Mouse (Mus musculus): Measurements from ENCODE around the gene Gbgt1. TPM values are rescaled to one million over a fixed set of nuclear protein-coding genes. Genes with fewer than 3 reads are reported as not detected.
"Not testable (repeated sequence)": the region's sequence is repeated elsewhere in the genome, so short reads cannot be mapped to it uniquely, and the experiment has no call there.

Gene Gbgt1
- polyA plus RNA-seq, 1 experiment from 2014 or later = 0.10 TPM

DNA sequence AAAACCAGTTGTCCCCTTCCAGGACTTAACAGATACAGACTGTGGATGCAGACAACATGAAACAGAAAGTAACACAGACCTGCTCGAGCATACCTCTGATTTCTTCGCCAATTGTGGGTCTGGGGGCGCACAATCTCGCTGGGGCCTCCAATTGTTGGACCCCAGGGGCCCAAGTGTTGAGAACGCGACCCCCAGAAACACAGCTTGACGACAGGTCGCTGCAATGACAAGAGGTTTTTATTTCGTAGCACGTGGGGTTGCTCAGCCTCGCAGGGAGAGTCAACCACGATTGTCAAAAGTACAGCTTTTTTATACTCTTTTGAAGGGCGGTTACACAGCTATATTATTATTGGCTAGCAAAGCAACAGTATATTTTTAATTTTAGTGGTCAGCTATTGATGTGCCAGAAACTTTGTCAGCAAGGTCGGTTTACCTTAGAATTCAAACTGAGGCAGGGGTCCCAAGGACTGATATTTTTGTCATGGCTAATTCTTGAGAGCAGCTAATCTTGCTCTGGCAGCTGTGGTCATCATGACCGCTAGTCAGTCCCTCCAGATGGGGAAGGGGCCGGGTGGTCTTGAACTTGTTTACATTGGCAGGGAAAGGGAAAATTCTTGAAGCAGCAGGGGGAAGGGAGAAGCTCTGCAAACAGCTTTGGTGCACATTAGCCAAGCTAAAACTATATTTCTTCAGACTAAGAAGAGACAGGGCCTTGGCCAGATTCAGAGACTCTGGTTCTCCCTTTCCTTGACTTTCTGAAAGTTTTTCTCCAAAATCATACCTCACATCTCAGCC lies 693 bp upstream of the Gbgt1 start:
- ATAC-seq (ENCODE audit: low FRiP score) (no peak), DNase-seq (ENCODE audit: low spot score, missing footprints) (no peak)
- Histone ChIP-seq H3K27ac (ENCODE audit: low read depth, low read length) (no peak overlapping the region), H3K4me3 (ENCODE audit: low read depth, low read length) (no peak overlapping the region), H3K27me3 (ENCODE audit: control insufficient read depth, insufficient read depth, low read length) (no peaks in the 10 kb centered on the region), H3K4me2 (no peak overlapping the region), H3K4me1 (ENCODE audit: control insufficient read depth, insufficient read depth, low read length) (no peaks in the 10 kb centered on the region), H3K9ac (ENCODE audit: low read length) (no peak overlapping the region), H3K36me3 (ENCODE audit: control insufficient read depth, insufficient read depth, low read length) (no peaks in the 10 kb centered on the region), H3K9me3 (ENCODE audit: control insufficient read depth, low read length) (no peaks in the 10 kb centered on the region)
- 88% methylated on average over 16 of the region's 16 CpGs for WGBS

DNA sequence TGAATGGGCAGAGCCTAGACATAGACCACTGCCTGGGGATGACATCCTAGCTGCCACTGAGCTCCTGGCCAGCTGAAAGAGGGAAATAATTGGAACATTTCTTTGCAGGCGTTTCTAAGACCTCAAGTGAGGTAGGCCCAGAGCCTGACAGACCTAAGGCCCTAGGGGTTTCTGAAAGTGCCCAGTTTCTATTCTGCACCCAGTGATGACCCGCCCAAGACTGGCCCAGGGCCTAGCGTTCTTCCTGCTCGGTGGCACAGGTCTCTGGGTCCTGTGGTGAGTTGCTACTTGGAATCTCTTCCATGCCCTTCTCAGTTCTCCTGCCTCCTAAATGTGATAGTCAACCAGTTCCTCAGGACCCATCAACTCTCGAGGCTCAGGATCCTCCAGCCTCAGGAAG lies 870 bp downstream of the Gbgt1 start:
- no peak overlapping the region for H3K4me2 ChIP-seq
- no peak overlapping the region for H3K9ac ChIP-seq (ENCODE audit: low read length)
- H3K4me1 ChIP-seq (ENCODE audit: control insufficient read depth, insufficient read depth, low read length) = no peaks in the 10 kb centered on the region
- H3K9me3 ChIP-seq (ENCODE audit: control insufficient read depth, low read length) = no peaks in the 10 kb centered on the region
- H3K27ac ChIP-seq (ENCODE audit: low read depth, low read length) = no peak overlapping the region
- no peaks in the 10 kb centered on the region for H3K36me3 ChIP-seq (ENCODE audit: control insufficient read depth, insufficient read depth, low read length)
- H3K27me3 ChIP-seq (ENCODE audit: control insufficient read depth, insufficient read depth, low read length) = no peaks in the 10 kb centered on the region
- 80% methylated on average over 5 of the region's 5 CpGs for WGBS
- DNase-seq (ENCODE audit: low spot score, missing footprints) (no peak), ATAC-seq (ENCODE audit: low FRiP score) (no peak)
- H3K4me3 ChIP-seq (ENCODE audit: low read depth, low read length) = no peak overlapping the region

GRCm38 (mm10) chr2:28498431-28498830 lies 1.7 kb downstream of the Gbgt1 start:
- no peak overlapping the region for H3K27ac ChIP-seq (ENCODE audit: low read depth, low read length)
- H3K9me3 ChIP-seq (ENCODE audit: control insufficient read depth, low read length) = no peaks in the 10 kb centered on the region
- DNase-seq (ENCODE audit: low spot score, missing footprints) = no peak
- no peak overlapping the region for H3K9ac ChIP-seq (ENCODE audit: low read length)
- no peak overlapping the region for H3K4me2 ChIP-seq
- H3K4me3 ChIP-seq (ENCODE audit: low read depth, low read length) = no peak overlapping the region
- no peak for ATAC-seq (ENCODE audit: low FRiP score)
- no peaks in the 10 kb centered on the region for H3K36me3 ChIP-seq (ENCODE audit: control insufficient read depth, insufficient read depth, low read length)
- no peaks in the 10 kb centered on the region for H3K27me3 ChIP-seq (ENCODE audit: control insufficient read depth, insufficient read depth, low read length)
- no peaks in the 10 kb centered on the region for H3K4me1 ChIP-seq (ENCODE audit: control insufficient read depth, insufficient read depth, low read length)
- WGBS = 86% methylated on average over 4 of the region's 4 CpGs

DNA sequence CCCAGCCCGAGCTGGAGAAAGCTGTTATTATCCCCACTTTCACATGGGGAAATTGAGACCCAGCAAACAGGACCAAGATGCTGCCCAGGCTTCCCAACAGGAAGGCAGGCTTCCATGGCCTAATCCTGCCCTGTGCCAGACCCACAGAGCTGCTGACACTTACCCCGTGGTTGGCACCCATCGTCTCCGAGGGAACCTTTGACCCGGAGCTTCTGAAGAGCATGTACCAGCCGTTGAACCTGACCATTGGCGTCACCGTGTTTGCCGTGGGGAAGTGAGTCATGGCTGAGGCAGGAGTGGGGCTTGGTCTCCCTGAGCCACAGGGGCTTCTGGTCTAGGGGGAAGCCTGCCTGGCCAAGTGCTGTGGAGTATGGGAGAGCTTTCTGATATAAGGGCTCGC lies 6.3 kb downstream of the Gbgt1 start:
- Histone ChIP-seq H3K9ac (ENCODE audit: low read length) (no peak overlapping the region), H3K27ac (ENCODE audit: low read depth, low read length) (no peak overlapping the region), H3K36me3 (ENCODE audit: control insufficient read depth, insufficient read depth, low read length) (no peaks in the 10 kb centered on the region), H3K4me3 (ENCODE audit: low read depth, low read length) (no peak overlapping the region), H3K27me3 (ENCODE audit: control insufficient read depth, insufficient read depth, low read length) (no peaks in the 10 kb centered on the region), H3K9me3 (ENCODE audit: control insufficient read depth, low read length) (no peaks in the 10 kb centered on the region), H3K4me1 (ENCODE audit: control insufficient read depth, insufficient read depth, low read length) (no peaks in the 10 kb centered on the region), H3K4me2 (no peak overlapping the region)
- WGBS = 89% methylated on average over 10 of the region's 10 CpGs
- ATAC-seq (ENCODE audit: low FRiP score) = no peak
- no peak for DNase-seq (ENCODE audit: low spot score, missing footprints)

GRCm38 (mm10) chr2:28504676-28505075 lies 8.0 kb downstream of the Gbgt1 start:
- DNase-seq (ENCODE audit: low spot score, missing footprints) (no peak), ATAC-seq (ENCODE audit: low FRiP score) (no peak)
- no peak overlapping the region for H3K27ac ChIP-seq (ENCODE audit: low read depth, low read length)
- H3K27me3 ChIP-seq (ENCODE audit: control insufficient read depth, insufficient read depth, low read length) = no peaks in the 10 kb centered on the region
- H3K36me3 ChIP-seq (ENCODE audit: control insufficient read depth, insufficient read depth, low read length) = no peaks in the 10 kb centered on the region
- 89% methylated on average over 13 of the region's 13 CpGs for whole genome bisulfite sequencing
- no peak overlapping the region for H3K4me3 ChIP-seq (ENCODE audit: low read depth, low read length)
- H3K4me2 ChIP-seq = no peak overlapping the region
- no peaks in the 10 kb centered on the region for H3K4me1 ChIP-seq (ENCODE audit: control insufficient read depth, insufficient read depth, low read length)
- H3K9ac ChIP-seq (ENCODE audit: low read length) = no peak overlapping the region
- no peaks in the 10 kb centered on the region for H3K9me3 ChIP-seq (ENCODE audit: control insufficient read depth, low read length)

DNA sequence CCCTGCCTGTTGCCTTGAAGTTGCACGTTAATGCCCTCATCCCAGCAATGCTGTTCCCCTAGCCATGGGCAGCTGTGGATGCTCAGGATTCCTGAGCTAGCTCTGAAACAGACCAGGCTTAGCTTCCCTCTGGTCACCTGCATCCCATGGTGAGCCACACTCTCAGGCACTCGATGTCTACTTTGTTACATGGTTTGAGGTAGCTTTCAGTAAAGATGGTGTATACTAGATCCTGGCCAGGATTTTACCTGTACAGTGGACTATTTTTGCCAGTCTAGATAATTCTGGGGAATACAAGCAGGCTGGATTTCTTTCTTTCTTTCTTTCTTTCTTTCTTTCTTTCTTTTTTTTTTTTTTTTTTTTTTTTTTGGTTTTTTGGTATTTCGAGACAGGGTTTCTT lies 9.1 kb downstream of the Gbgt1 start, which contains the start of gene Gm10134:
Gene Gm10134, plus strand, starts transcription at position 301 of the 400 bp plus-strand sequence.
- no peak within 1 kb of the TSS for H3K27ac ChIP-seq (ENCODE audit: low read depth, low read length)
- no peaks in the 10 kb centered on the region for H3K4me1 ChIP-seq (ENCODE audit: control insufficient read depth, insufficient read depth, low read length)
- H3K4me2 ChIP-seq = no peak within 1 kb of the TSS
- no peak within 1 kb of the TSS for H3K4me3 ChIP-seq (ENCODE audit: low read depth, low read length)
- H3K36me3 ChIP-seq (ENCODE audit: control insufficient read depth, insufficient read depth, low read length) = no peaks in the 10 kb centered on the region
- no peaks in the 10 kb centered on the region for H3K27me3 ChIP-seq (ENCODE audit: control insufficient read depth, insufficient read depth, low read length)
- DNase-seq (ENCODE audit: low spot score, missing footprints) = no peak
- no peak within 1 kb of the TSS for H3K9ac ChIP-seq (ENCODE audit: low read length)
- H3K9me3 ChIP-seq (ENCODE audit: control insufficient read depth, low read length) = no peaks in the 10 kb centered on the region
- ATAC-seq (ENCODE audit: low FRiP score) = no peak
- 86% methylated on average over 3 of the region's 3 CpGs for WGBS

DNA sequence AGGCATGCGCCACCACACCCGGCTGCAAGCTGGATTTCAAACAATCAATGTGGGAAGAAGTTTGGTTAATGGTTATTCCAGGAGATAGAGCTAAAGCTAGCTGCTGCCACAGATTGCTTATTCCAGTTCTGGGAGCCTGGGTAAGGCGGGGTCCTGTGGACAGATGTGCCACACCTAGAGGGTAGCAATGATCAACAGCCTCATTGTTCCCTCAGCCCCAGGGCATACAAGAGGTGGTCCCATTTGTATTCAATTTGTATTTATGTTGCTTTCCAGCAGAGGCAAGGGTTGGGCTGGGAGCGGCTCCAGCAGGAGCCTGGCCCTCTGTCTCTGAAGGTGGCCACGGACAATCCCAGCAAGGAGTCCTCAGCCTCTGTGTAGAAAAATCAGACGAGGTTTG lies 9.6 kb downstream of the Gbgt1 start:
- no peaks in the 10 kb centered on the region for H3K4me1 ChIP-seq (ENCODE audit: control insufficient read depth, insufficient read depth, low read length)
- no peaks in the 10 kb centered on the region for H3K27me3 ChIP-seq (ENCODE audit: control insufficient read depth, insufficient read depth, low read length)
- no peak overlapping the region for H3K9ac ChIP-seq (ENCODE audit: low read length)
- DNase-seq (ENCODE audit: low spot score, missing footprints) (no peak), ATAC-seq (ENCODE audit: low FRiP score) (no peak)
- no peaks in the 10 kb centered on the region for H3K36me3 ChIP-seq (ENCODE audit: control insufficient read depth, insufficient read depth, low read length)
- H3K4me3 ChIP-seq (ENCODE audit: low read depth, low read length) = no peak overlapping the region
- 85% methylated on average over 6 of the region's 6 CpGs for WGBS
- no peak overlapping the region for H3K27ac ChIP-seq (ENCODE audit: low read depth, low read length)
- H3K9me3 ChIP-seq (ENCODE audit: control insufficient read depth, low read length) = no peaks in the 10 kb centered on the region
- no peak overlapping the region for H3K4me2 ChIP-seq

GRCm38 (mm10) chr2:28511600-28511999 lies 14.9 kb downstream of the Gbgt1 start:
- H3K9ac ChIP-seq (ENCODE audit: low read length); H3K27me3 ChIP-seq (ENCODE audit: control insufficient read depth, insufficient read depth, low read length); H3K4me2 ChIP-seq; ATAC-seq (ENCODE audit: low FRiP score); H3K4me1 ChIP-seq (ENCODE audit: control insufficient read depth, insufficient read depth, low read length); H3K4me3 ChIP-seq (ENCODE audit: low read depth, low read length); H3K36me3 ChIP-seq (ENCODE audit: control insufficient read depth, insufficient read depth, low read length); H3K9me3 ChIP-seq (ENCODE audit: control insufficient read depth, low read length); H3K27ac ChIP-seq (ENCODE audit: low read depth, low read length): not testable (repeated sequence)
- WGBS = 48% methylated on average over 5 of the region's 5 CpGs
- DNase-seq (ENCODE audit: low spot score, missing footprints) = peak; percentile 80

DNA sequence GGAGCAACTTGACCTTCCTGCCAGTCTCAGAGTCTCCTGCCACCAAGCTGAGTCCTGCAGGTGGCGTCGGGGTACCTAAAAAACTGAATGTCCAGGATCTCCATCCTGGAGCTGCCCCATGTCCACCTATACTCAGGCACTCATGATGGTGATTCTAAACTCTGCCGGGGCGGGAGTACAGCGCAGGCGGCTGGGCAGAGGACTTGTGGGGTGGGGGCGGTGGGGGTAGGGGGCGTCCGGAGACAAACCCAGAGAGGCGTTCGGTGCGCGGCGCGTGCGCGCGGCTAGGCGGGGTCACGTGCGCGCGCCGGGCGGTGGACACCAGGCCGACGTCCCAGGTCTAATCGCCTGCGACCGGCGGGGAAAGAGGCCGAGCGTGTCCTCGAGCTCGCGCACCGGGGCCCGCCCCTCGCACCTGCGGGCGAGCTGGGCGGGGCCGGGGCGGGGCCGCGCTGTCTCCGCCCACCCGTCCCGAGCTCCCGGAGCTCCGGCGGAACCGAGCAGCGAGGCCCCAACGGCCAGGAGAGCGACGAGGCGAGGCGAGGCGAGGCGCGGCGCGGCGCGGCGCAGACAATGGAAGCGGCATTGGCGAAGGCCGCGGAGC lies 16.2 kb downstream of the Gbgt1 start, which contains the start of gene Ralgds:
Gene Ralgds, plus strand, starts transcription at position 328 of the 604 bp plus-strand sequence.
- H3K27ac ChIP-seq (ENCODE audit: low read depth, low read length) = peak within 1 kb of the TSS; percentile 56
- WGBS = under 1% methylated on average over 65 of the region's 71 CpGs
- no peaks in the 10 kb centered on the region for H3K9me3 ChIP-seq (ENCODE audit: control insufficient read depth, low read length)
- peak within 1 kb of the TSS; percentile 97 for H3K4me2 ChIP-seq
- no peaks in the 10 kb centered on the region for H3K36me3 ChIP-seq (ENCODE audit: control insufficient read depth, insufficient read depth, low read length)
- no peaks in the 10 kb centered on the region for H3K27me3 ChIP-seq (ENCODE audit: control insufficient read depth, insufficient read depth, low read length)
- H3K9ac ChIP-seq (ENCODE audit: low read length) = peak within 1 kb of the TSS; percentile 96
- ATAC-seq (ENCODE audit: low FRiP score) = peak; percentile 78
- peak; percentile 97 for DNase-seq (ENCODE audit: low spot score, missing footprints)
- H3K4me3 ChIP-seq (ENCODE audit: low read depth, low read length) = peak within 1 kb of the TSS; percentile 79
- H3K4me1 ChIP-seq (ENCODE audit: control insufficient read depth, insufficient read depth, low read length) = peaks cover 15% of the 10 kb centered on the region
